ENCODE assay signal across 8 mouse cellular contexts in genomic region chr8:111090126-111090525, GRCm38 (mm10). TPM values are rescaled to one million over a fixed set of nuclear protein-coding genes. Genes with fewer than 3 reads are reported as not detected.
DNase-seq lines count a peak whose midpoint lies in the region.

No protein-coding gene starts in this region.

- peak; percentile 89 for DNase-seq in CD4-positive, CD25-positive, alpha-beta regulatory T cell, adult 2 months (ENCODE audit: low read depth, low spot score)
- DNase-seq in MN1 (ENCODE audit: low spot score): peak; percentile 86
- DNase-seq in cerebellum, adult 11-12 months: peak; percentile 57
- peak; percentile 79 for DNase-seq in gastrocnemius, adult 18-20 months (ENCODE audit: low spot score)
- peak; percentile 46 to 77 for DNase-seq in layer of hippocampus, adult 18-20 months (ENCODE audit: low spot score in 2 of 2)
- peak; percentile 82 for DNase-seq in lung, postnatal 10 days
- DNase-seq in right cerebral cortex, postnatal 25 days: peak; percentile 68
- DNase-seq in urinary bladder, postnatal 25 days (ENCODE audit: low spot score): peak; percentile 78

RNA-seq across cellular contexts. Expression of gene Clec18a, which starts 2.1 kb away (rescaled TPM):
- total RNA-seq in gastrocnemius, adult 18-20 months (2021): under 1 TPM; 0.38 to 0.62 TPM
- total RNA-seq in layer of hippocampus, adult 18-20 months (2021): 1 to 10 TPM; 1.6 to 2.2 TPM

RNA-seq across cellular contexts. Expression of gene Pdpr, which starts 4.3 kb away (rescaled TPM):
- total RNA-seq in gastrocnemius, adult 18-20 months (2021): 100 to 1,000 TPM; 115 to 127 TPM
- 10 to 100 TPM; 24.3 to 27.0 TPM for total RNA-seq in layer of hippocampus, adult 18-20 months (2021)

RNA-seq across cellular contexts. Expression of gene Exosc6, which starts 34.0 kb away (rescaled TPM):
- not detected for total RNA-seq in gastrocnemius, adult 18-20 months (2021)
- total RNA-seq in layer of hippocampus, adult 18-20 months (2021): not detected

RNA-seq across cellular contexts. Expression of gene Aars, which starts 57.2 kb away (rescaled TPM):
- 10 to 100 TPM; 43.1 to 54.1 TPM for total RNA-seq in gastrocnemius, adult 18-20 months (2021)
- total RNA-seq in layer of hippocampus, adult 18-20 months (2021): 10 to 100 TPM; 82.2 to 91.4 TPM

RNA-seq across cellular contexts. Expression of gene Ddx19b, which starts 58.6 kb away (rescaled TPM):
- 10 to 100 TPM; 10.8 to 11.7 TPM for total RNA-seq in gastrocnemius, adult 18-20 months (2021)
- 10 to 100 TPM; 15.6 to 17.7 TPM for total RNA-seq in layer of hippocampus, adult 18-20 months (2021)

Comparison
In these comparisons a context has a peak if more than half of its experiments do, and no peak if none do; other contexts are left out.
1. Peak in every context shown above with its lines: DNase-seq.
2. RNA of gene Pdpr, which starts 4.3 kb away (total RNA-seq): 115 to 127 TPM in gastrocnemius, adult 18-20 months; 24.3 to 27.0 TPM in layer of hippocampus, adult 18-20 months; every median in the first group is over 4 times any median in the second.